Mouse (Mus musculus) liver, embryonic 15.5 days (tissue): Measurements from ENCODE around the gene Cmah. TPM values are rescaled to one million over a fixed set of nuclear protein-coding genes. Genes with fewer than 3 reads are reported as not detected.
"Not testable (repeated sequence)": the region's sequence is repeated elsewhere in the genome, so short reads cannot be mapped to it uniquely, and the experiment has no call there.

ENCODE experiments used
- ATAC-seq: fragments of 200-750 bp; cut with Nextera tagmentation; 2 replicates; pipeline ENCODE4 v1.8.0; 2017; ENCODE audit warnings: moderate number of reproducible peaks, mild to moderate bottlenecking, moderate library complexity; ENCODE audit not compliant: insufficient read depth
- H3K27ac ChIP-seq: fragments of 300-500 bp; sonication (generic); replicated peaks from 2 replicates; pipeline ENCODE4 v1.5.1; 2015; ENCODE audit warnings: mild to moderate bottlenecking, inconsistent platforms
- H3K27me3 ChIP-seq: fragments of 300-500 bp; sonication (generic); 2 replicates; pipeline ENCODE4 v1.6.1; 2015; ENCODE audit warnings: mild to moderate bottlenecking, inconsistent platforms
- H3K36me3 ChIP-seq: fragments of 300-500 bp; sonication (generic); replicated peaks from 2 replicates; pipeline ENCODE4 v1.6.1; 2015; ENCODE audit warnings: moderate library complexity, mild to moderate bottlenecking, inconsistent platforms
- H3K4me1 ChIP-seq: fragments of 300-500 bp; sonication (generic); replicated peaks from 2 replicates; pipeline ENCODE4 v1.6.1; 2015; ENCODE audit warnings: inconsistent platforms
- H3K4me2 ChIP-seq: fragments of 300-500 bp; sonication (generic); 2 replicates; pipeline ENCODE4 v1.6.1; 2015; ENCODE audit warnings: moderate library complexity, mild to moderate bottlenecking, inconsistent platforms
- H3K4me3 ChIP-seq: fragments of 300-500 bp; sonication (generic); replicated peaks from 2 replicates; pipeline ENCODE4 v1.5.1; 2015; ENCODE audit warnings: mild to moderate bottlenecking, inconsistent platforms
- H3K9ac ChIP-seq: fragments of 300-500 bp; sonication (generic); 2 replicates; pipeline ENCODE4 v1.6.1; 2015; ENCODE audit warnings: moderate library complexity, mild to moderate bottlenecking, inconsistent platforms
- H3K9me3 ChIP-seq: fragments of 300-500 bp; sonication (generic); replicated peaks from 2 replicates; pipeline ENCODE4 v1.6.1; 2016; ENCODE audit warnings: inconsistent platforms
- WGBS: fragments of 180-500 bp; shearing (Covaris S2); methylation state at CpG from one replicate; pipeline ENCODE4 v1.1.7; 2015; ENCODE audit warnings: mixed read lengths; ENCODE audit not compliant: insufficient replicate concordance; 5-methylcytosine and 5-hydroxymethylcytosine counted together
- polyA plus RNA-seq: library from polyadenylated mRNA; unstranded; fragments of >200 nt; fragmentation: Nextera tagmentation; extraction: Ambion mirVana; gene quantifications from 2 replicates; pipeline ENCODE4 v1.2.1, GENCODE M21; 2015

Cmah gene
- polyA plus RNA-seq, 1 experiment from 2014 or later = 0.81 TPM

GRCm38 (mm10) chr13:24342091-24342490, 14.9 kb downstream of the Cmah start:
- no peak overlapping the region for H3K27ac ChIP-seq
- no peaks in the 10 kb centered on the region for H3K27me3 ChIP-seq
- H3K9ac ChIP-seq = no peak overlapping the region
- H3K4me2 ChIP-seq = no peak overlapping the region
- peaks cover 12% of the 10 kb centered on the region for H3K4me1 ChIP-seq
- no peaks in the 10 kb centered on the region for H3K36me3 ChIP-seq
- 49% methylated on average over 4 of the region's 4 CpGs for WGBS
- H3K9me3 ChIP-seq = no peaks in the 10 kb centered on the region
- no peak overlapping the region for H3K4me3 ChIP-seq
- ATAC-seq = no peak

- H3K9me3 ChIP-seq = no peaks in the 10 kb centered on the region
- WGBS = 69% methylated on average over 5 of the region's 5 CpGs
- H3K27ac ChIP-seq = no peak overlapping the region
- no peaks in the 10 kb centered on the region for H3K4me1 ChIP-seq
- H3K27me3 ChIP-seq = no peaks in the 10 kb centered on the region
- no peak for ATAC-seq
- H3K4me2 ChIP-seq = no peak overlapping the region
- no peak overlapping the region for H3K9ac ChIP-seq
- H3K36me3 ChIP-seq = no peaks in the 10 kb centered on the region
- no peak overlapping the region for H3K4me3 ChIP-seq
Observed at GRCm38 (mm10) chr13:24353004-24353403, 25.8 kb downstream of the Cmah start.

GRCm38 (mm10) chr13:24354751-24355150, 27.5 kb downstream of the Cmah start:
- no peaks in the 10 kb centered on the region for H3K9me3 ChIP-seq
- no peak overlapping the region for H3K4me2 ChIP-seq
- H3K9ac ChIP-seq = no peak overlapping the region
- no peaks in the 10 kb centered on the region for H3K36me3 ChIP-seq
- H3K4me1 ChIP-seq = no peaks in the 10 kb centered on the region
- no peak for ATAC-seq
- WGBS = 61% methylated on average over 5 of the region's 5 CpGs
- H3K4me3 ChIP-seq = no peak overlapping the region
- H3K27ac ChIP-seq = no peak overlapping the region
- H3K27me3 ChIP-seq = no peaks in the 10 kb centered on the region

DNA sequence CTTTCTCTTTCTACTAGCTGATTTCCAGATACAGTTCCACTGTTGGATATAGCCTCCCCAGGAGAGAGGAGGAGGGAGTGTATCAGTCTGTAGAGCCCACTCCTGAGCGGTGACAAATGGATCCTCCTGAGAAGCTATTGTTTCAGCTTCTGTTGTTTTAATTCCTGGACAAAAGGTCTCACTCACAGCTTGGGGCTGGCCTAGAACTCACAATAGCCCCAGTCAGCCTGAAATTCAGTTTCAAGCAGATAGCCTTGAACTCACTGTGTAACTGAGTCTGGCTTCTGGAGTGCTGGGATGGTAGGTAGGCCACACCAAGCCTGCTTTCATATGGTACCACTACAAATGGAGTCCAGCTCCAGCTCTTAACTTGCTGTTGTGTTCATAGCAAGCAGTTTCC, 32.0 kb downstream of the Cmah start:
- H3K9me3 ChIP-seq = no peaks in the 10 kb centered on the region
- H3K27ac ChIP-seq = no peak overlapping the region
- no peaks in the 10 kb centered on the region for H3K36me3 ChIP-seq
- H3K4me2 ChIP-seq = no peak overlapping the region
- WGBS = 75% methylated on average over 1 of the region's 1 CpGs
- H3K9ac ChIP-seq = no peak overlapping the region
- H3K27me3 ChIP-seq = no peaks in the 10 kb centered on the region
- H3K4me3 ChIP-seq = no peak overlapping the region
- H3K4me1 ChIP-seq = no peaks in the 10 kb centered on the region
- ATAC-seq = no peak

DNA sequence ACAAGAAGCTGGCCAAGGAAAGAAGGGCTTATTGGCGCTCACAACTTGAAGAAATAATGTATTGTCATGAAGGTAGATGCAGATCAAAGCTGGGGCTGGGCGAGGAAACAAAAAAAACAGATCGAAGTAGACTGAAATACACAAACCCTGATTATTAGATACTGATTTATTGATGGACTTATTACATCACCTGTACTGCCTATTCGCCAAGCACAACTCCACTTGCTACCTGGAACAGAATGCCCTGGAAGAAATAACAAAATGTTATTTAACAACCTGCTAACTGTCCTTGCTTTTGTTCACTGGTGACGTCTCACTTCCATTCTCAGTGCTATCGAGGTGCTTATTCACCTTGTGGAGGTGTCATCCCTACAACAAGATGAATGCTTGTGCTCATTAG, 38.0 kb downstream of the Cmah start:
- 69% methylated on average over 6 of the region's 6 CpGs for WGBS
- Histone ChIP-seq H3K27me3 (no peaks in the 10 kb centered on the region), H3K27ac (no peak overlapping the region), H3K9me3 (no peaks in the 10 kb centered on the region), H3K4me3 (no peak overlapping the region), H3K4me2 (no peak overlapping the region), H3K36me3 (no peaks in the 10 kb centered on the region), H3K9ac (no peak overlapping the region), H3K4me1 (no peaks in the 10 kb centered on the region)
- no peak for ATAC-seq

DNA sequence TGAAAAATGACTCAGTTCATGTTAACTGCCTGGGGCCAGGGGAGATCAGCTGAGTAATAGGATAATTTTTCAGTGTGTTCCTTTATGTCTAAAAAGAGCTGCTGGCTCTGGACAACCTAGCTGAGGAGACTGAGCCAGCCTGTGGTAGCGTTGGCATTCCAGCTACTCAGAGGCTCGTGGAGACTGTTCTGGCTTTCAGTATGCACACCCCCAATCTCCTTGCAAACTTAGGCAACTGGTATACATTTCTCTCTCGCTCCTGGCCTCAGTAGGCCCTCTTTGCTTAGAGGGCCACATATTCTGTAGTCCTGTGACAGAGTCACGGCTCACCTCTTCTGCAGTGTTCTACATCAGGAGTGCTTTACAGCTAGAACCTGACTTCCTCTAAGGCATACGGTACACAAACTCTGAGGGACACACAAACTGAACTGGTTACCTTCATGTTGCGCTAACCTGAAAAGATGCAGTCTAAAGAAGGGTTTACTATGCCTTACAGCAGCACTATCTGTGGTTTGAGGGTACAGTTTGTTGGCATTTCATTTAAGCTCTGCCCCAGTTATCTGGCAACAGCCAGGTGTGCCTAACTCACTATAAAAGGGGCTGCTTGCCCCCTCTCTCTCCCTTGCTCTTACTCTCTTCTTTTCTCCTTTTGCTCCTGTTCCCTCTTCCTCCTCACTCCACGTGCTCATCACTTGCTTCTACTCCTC, 45.8 kb downstream of the Cmah start:
- H3K9ac ChIP-seq = no peak overlapping the region
- 66% methylated on average over 7 of the region's 7 CpGs for WGBS
- H3K4me2 ChIP-seq = no peak overlapping the region
- ATAC-seq = no peak
- H3K27ac ChIP-seq = no peak overlapping the region
- H3K4me3 ChIP-seq = no peak overlapping the region
- H3K9me3 ChIP-seq = no peaks in the 10 kb centered on the region
- H3K4me1 ChIP-seq = no peaks in the 10 kb centered on the region
- no peaks in the 10 kb centered on the region for H3K36me3 ChIP-seq
- no peaks in the 10 kb centered on the region for H3K27me3 ChIP-seq

DNA sequence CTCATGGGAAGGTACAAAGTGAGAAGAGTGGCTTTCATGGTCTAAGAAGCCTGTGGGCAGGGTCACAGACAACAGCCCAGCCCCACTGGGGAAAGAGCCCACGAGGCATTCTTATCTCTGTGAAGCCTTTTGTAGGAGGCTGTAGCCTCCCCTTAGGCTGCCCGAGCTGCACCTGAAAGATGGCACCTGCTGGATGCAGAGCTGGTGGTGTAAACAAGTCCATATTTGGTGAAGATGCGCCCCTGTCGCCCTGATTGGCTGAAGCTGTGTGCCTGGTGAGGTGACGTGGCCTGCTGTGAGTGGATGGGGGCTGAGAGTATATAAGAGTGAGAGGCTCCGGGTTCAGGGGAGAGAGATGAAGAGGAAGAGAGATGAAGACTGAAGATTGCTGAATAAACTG, 47.4 kb downstream of the Cmah start:
- H3K36me3 ChIP-seq, H3K9me3 ChIP-seq, H3K27me3 ChIP-seq, H3K9ac ChIP-seq, H3K4me3 ChIP-seq, H3K4me1 ChIP-seq, H3K4me2 ChIP-seq, ATAC-seq, H3K27ac ChIP-seq: not testable (repeated sequence)
- 47% methylated on average over 6 of the region's 6 CpGs for WGBS

GRCm38 (mm10) chr13:24375320-24376203, 48.4 kb downstream of the Cmah start:
- no peaks in the 10 kb centered on the region for H3K9me3 ChIP-seq
- WGBS = 24% methylated on average over 7 of the region's 7 CpGs
- no peak overlapping the region for H3K27ac ChIP-seq
- H3K4me1 ChIP-seq = no peaks in the 10 kb centered on the region
- no peak overlapping the region for H3K4me3 ChIP-seq
- H3K36me3 ChIP-seq = no peaks in the 10 kb centered on the region
- H3K9ac ChIP-seq = no peak overlapping the region
- ATAC-seq = no peak
- H3K27me3 ChIP-seq = no peaks in the 10 kb centered on the region
- no peak overlapping the region for H3K4me2 ChIP-seq

- Histone ChIP-seq H3K4me3 (no peak overlapping the region), H3K36me3 (no peaks in the 10 kb centered on the region), H3K4me1 (no peaks in the 10 kb centered on the region), H3K9me3 (no peaks in the 10 kb centered on the region), H3K27me3 (no peaks in the 10 kb centered on the region), H3K9ac (no peak overlapping the region), H3K4me2 (no peak overlapping the region), H3K27ac (no peak overlapping the region)
- 31% methylated on average over 6 of the region's 6 CpGs for WGBS
- ATAC-seq = no peak
Observed at GRCm38 (mm10) chr13:24380713-24381112, 53.5 kb downstream of the Cmah start.

DNA sequence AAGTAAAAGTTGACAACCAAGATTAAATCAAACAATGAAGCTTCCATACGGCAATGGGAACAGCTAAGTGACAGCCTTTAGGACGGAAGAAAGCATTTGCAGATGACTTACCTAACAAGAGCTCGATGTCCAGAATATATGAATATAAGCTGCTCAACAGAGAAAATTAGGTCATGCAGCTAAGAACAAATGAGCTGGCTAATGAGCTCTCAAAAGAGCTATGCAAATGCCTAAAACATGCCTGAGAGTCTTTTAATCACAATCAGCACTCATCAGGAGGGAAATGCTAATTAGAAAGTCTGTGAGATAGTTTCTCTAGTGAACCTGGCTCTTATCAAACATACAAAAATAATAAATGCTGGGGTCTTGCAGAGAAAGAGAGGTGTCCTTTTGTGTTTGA, 56.7 kb downstream of the Cmah start:
- H3K4me1 ChIP-seq = no peaks in the 10 kb centered on the region
- no peaks in the 10 kb centered on the region for H3K27me3 ChIP-seq
- H3K36me3 ChIP-seq = no peaks in the 10 kb centered on the region
- H3K27ac ChIP-seq = no peak overlapping the region
- no peaks in the 10 kb centered on the region for H3K9me3 ChIP-seq
- 72% methylated on average over 3 of the region's 3 CpGs for WGBS
- ATAC-seq = no peak
- no peak overlapping the region for H3K4me3 ChIP-seq
- H3K4me2 ChIP-seq = no peak overlapping the region
- no peak overlapping the region for H3K9ac ChIP-seq

GRCm38 (mm10) chr13:24391892-24392291, 64.7 kb downstream of the Cmah start:
- no peak for ATAC-seq
- 56% methylated on average over 5 of the region's 5 CpGs for WGBS

More at GRCm38 (mm10) chr13:24391892-24392291, 64.7 kb downstream of the Cmah start:
- H3K36me3 ChIP-seq = no peaks in the 10 kb centered on the region
- H3K4me3 ChIP-seq = no peak overlapping the region
- no peaks in the 10 kb centered on the region for H3K9me3 ChIP-seq
- H3K9ac ChIP-seq = no peak overlapping the region
- H3K4me2 ChIP-seq = no peak overlapping the region
- no peaks in the 10 kb centered on the region for H3K27me3 ChIP-seq
- peaks cover 15% of the 10 kb centered on the region for H3K4me1 ChIP-seq
- H3K27ac ChIP-seq = no peak overlapping the region
